Mouse (Mus musculus) ES-Bruce4 (cell line): Measurements from ENCODE around the gene Clec2e.

Experiments
- CTCF ChIP-seq: IDR thresholded peaks from one replicate; pipeline ENCODE4 v1.8.1; 2011; ENCODE audit warnings: low read depth, low read length
- EP300 ChIP-seq: IDR thresholded peaks from 2 replicates; pipeline ENCODE4 v1.6.1; 2011; ENCODE audit warnings: low read depth, low read length; ENCODE audit not compliant: insufficient read depth
- POLR2A ChIP-seq: IDR thresholded peaks from one replicate; pipeline ENCODE4 v1.8.1; 2011; ENCODE audit warnings: low read length; ENCODE audit not compliant: insufficient read depth

- TF ChIP-seq POLR2A (no peak), CTCF (no peak), EP300 (no peak)
Measured at GRCm38 (mm10) chr6:129112526-129112925, 11.8 kb upstream of the Clec2e start.
